Mouse (Mus musculus) kidney, postnatal 4 days (tissue): ENCODE measurements around the gene Dbndd2.

Experiments
- DNase-seq, 2 experiments: peaks; one replicate each; pipeline ENCODE4 v3.0.0; 2021; ENCODE audit warnings: mixed read lengths in 2 of 2

Gene Dbndd2

DNA sequence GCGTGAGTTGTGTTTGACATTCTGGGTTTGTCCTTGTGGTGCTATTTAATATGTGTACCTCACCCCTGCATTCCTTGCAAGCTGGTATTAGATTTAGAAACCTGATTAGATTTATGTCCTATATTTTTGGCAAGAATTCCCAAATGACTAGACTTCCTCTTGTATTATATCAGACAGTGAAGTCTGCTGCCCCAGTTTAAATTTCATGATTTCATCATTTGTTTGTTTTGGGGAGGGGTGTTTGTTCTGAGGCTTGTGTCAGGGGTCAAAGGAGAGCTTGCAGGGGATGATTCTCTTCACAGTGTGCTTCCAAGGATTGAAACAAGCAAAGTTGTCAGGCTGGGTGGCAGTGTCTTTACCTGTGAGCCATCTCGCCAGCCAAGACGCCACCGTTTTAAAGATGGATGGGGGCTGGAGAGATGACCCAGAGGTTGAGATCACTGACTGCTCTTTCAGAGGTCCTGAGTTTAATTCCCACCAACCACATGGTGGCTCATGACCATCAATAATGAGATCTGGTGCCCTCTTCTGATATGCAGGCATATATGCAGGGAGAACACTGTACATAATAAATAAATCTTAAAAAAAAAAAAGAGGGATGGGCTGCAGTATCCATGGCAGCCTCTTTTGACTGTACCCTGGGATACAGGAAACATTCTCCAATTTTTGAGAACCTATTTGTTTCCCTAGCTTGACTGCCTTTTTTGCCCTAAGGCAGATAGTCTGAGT is 19.9 kb downstream of the Dbndd2 start:
- no peak for DNase-seq

- no peak for DNase-seq
These were observed 21.9 kb downstream of the Dbndd2 start for GRCm38 (mm10) chr2:164507811-164508210.

- DNase-seq: peak; percentile 34 to 58
These were observed 24.8 kb downstream of the Dbndd2 start for GRCm38 (mm10) chr2:164510621-164511190.

DNA sequence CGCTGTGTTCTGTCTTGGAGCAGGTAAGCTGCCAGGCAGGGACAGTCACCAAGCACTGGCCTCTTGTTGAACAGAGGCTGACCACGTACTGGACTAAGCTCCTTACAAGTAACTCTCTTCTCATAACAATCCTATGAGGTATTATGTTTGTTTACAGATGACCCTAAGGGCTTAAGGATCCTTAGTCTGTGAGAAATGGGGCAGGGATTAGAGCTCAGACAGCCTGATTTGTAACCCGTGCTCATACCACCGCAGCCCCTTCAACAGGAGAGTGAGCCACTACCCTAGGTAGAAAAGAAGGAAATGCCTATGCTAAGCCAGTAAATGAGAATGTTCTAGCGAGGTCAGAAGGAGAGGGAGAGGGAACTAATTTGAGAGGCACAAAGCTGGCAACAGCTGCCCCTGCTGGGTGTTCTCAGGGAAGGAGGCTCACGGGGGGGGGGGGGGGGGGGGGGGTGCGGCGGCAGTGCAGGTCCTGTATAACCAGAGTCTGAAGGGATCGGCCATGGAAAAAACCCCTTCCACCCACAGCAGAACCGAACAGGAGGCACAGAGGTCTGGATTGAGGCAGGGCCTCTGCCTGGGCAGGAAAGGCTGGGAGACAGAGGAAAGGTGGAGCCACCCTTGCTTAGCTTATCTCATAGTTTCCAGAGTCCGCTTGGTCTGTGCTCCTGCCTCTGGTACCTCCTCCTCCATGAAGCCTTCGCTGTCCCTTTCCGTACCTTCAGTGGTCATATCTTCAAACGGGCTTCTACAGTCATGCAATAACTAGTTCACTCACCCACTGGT is 26.4 kb downstream of the Dbndd2 start:
- no peak for DNase-seq

- DNase-seq: peak in 1 of 2 experiments; percentile 43
These were observed 27.5 kb downstream of the Dbndd2 start for GRCm38 (mm10) chr2:164513389-164513788.

GRCm38 (mm10) chr2:164514916-164515315 is 29.0 kb downstream of the Dbndd2 start:
- no peak for DNase-seq

GRCm38 (mm10) chr2:164515897-164516296 is 30.0 kb downstream of the Dbndd2 start:
- DNase-seq: no peak

- no peak for DNase-seq
These were observed 30.7 kb downstream of the Dbndd2 start for GRCm38 (mm10) chr2:164516592-164516991.

DNA sequence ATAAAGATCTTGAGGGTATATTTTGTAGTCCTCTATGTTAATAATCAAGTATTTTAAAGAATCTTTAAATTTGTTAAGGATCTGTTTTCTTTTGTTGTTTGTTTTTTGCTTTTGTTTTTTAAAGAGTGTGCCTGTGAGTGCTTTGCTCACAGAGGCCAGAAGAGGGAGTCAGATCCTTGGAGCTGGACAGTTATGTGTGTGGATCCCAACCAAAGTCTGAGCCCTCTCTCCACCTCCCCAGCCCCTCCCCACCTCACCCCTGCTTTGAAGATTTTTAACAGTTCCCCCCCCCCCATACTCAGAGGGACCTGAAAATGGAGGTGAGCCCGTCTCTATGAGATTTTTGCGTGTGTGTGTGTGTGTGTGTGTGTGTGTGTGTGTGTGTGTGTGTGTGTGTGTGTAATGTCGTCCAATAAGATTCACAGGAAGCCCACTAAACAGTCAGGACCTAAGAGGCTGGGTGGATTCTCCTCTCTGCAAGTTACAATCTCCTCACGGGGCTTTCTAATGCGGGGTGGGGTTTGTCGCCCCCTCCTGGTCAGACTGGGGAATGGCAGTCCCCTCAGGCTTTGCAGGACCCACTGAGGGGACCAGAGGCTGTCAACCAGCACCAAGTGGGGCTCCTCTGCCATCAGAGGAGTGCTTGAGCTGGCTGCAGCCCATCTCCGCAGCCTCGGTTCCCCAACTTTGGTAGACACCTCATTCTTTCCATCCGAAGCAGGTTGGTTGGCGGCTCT is 31.7 kb downstream of the Dbndd2 start:
- DNase-seq: peak; percentile 63 to 66

GRCm38 (mm10) chr2:164518266-164519170 is 32.6 kb downstream of the Dbndd2 start:
- DNase-seq: peak in 1 of 2 experiments; percentile 39

DNA sequence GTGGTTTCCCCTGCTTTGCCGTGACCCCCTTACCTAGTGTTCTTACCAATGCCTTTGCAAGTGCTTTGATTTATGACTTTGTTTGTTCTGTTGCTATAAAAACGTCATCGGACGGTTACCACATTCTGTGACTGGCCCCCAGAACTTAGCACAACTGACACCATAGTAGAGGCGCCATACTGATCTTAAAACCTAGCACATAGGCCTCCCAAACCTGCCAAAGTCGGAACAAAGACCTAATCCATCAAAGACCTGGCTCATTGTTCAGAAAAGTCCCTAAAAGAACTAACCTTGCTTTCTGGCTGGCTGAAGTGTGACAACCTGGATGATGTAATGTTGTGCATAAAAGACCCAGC is 33.2 kb downstream of the Dbndd2 start:
- no peak for DNase-seq

- peak; percentile 64 to 77 for DNase-seq
These were observed 34.9 kb downstream of the Dbndd2 start for GRCm38 (mm10) chr2:164520782-164521181.

DNA sequence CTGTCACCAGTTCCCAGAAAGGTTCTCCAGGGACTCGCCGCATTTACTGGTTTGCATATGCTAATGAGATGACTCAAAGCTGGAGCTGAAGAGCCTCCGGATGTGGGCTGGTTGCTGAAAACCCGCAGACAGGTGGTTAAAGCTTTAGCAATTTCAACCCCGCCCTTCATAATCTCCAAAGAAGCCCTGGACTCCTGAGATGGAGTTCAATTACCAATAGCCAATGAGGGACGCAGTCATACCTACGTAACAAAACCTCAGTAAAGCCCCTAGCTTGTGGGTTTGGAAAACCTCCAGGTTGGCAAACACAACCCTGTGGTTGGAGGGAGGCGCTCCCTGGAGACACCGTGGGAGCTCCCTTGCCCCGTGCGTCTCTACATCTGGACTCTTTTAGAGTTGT is 35.9 kb downstream of the Dbndd2 start:
- DNase-seq: no peak

- no peak for DNase-seq
These were observed 36.4 kb downstream of the Dbndd2 start for GRCm38 (mm10) chr2:164522280-164522679.

- DNase-seq: no peak
These were observed 37.4 kb downstream of the Dbndd2 start for GRCm38 (mm10) chr2:164523301-164523773.

GRCm38 (mm10) chr2:164528557-164528956 is 42.7 kb downstream of the Dbndd2 start:
- no peak for DNase-seq

DNA sequence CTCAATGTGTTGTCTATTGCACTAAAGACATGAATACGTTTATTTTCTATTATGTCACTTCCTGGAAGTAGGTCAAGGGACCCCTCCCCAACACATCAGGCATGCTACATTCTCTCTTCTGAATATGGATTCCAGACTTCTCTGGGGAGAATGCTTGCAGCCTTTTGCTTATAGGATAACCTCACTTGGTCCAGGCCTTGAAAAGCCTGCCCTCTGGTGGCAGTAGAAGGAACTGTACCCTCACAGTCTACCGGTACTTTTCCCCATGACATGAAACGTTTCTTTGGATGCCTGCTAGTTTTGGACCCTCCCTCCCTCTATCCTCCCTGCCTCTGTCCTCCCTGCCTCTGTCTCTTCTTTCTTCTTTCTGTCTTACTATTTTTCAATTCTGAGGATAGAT is 45.3 kb downstream of the Dbndd2 start:
- DNase-seq: peak; percentile 88 to 90

- DNase-seq: no peak
These were observed 48.4 kb downstream of the Dbndd2 start for GRCm38 (mm10) chr2:164534315-164534714.

- no peak for DNase-seq
These were observed 51.1 kb downstream of the Dbndd2 start for GRCm38 (mm10) chr2:164537003-164537402.

- no peak for DNase-seq
These were observed 54.9 kb downstream of the Dbndd2 start for GRCm38 (mm10) chr2:164540652-164541427.

GRCm38 (mm10) chr2:164542132-164542531 is 56.2 kb downstream of the Dbndd2 start:
- DNase-seq: no peak
